Mouse (Mus musculus): ENCODE data around the gene Braf.

Braf gene

GRCm38 (mm10) chr6:39606862-39607261 is 118.4 kb downstream of the Braf start:
- DNase-seq (ENCODE audit: low spot score) = no peak

DNA sequence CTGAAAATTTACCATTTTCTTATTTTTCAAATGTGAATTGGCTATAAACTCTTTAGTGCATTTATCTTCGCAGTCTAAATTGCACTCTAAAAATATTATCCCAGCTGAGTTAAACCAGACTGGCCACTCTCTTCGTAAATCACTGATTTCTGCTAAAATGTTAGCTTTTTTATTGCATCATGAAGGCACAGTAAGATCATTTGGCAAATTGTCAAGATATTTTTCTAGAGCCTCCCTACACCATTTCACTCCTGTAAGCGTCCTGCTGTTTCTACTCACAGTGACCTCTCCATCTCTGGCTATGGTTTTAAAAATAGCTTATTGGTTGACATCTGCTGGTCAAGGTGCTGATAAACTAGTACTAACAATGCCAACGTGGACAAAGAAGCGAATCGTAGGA is 119.2 kb downstream of the Braf start:
- no peak for DNase-seq (ENCODE audit: low spot score)

DNA sequence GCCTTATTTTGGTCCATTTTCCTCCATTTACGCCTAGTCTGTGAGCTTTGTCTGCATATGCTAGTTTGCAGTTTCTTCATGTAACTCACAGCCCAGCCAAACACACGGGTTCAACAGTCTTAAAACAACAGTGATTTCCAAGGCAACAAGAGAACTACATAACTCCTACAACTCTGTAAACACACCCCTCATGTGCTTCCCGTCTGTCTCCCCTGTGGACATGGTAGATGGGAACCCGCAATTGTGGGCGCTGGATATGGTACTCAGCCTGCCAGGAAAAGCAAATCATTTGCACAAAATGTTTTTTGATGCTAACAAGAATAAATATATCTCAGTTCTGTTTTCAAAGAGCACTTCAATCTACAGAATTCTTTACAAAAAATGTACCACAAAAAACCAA is 120.7 kb downstream of the Braf start:
- no peak for DNase-seq (ENCODE audit: low spot score)

DNA sequence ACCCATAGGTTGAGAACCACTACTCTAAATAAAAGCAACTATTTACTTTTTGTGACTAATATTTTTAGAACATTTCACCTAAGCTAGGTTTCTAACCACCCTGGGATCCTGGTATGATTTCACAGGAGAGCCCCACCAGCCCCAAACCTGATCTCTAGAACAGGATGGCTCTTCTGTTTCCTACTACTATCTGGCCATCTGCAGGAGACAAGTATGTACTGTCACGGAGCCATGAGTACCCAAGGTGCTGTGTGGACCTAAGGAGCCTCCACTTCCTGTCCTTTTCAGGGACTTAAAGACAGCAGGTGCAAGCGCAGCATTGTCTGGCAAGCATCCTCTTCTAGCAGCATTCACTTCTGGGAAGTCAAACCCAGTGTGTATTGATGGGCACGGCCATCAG is 123.4 kb downstream of the Braf start:
- DNase-seq (ENCODE audit: low spot score) = no peak

DNA sequence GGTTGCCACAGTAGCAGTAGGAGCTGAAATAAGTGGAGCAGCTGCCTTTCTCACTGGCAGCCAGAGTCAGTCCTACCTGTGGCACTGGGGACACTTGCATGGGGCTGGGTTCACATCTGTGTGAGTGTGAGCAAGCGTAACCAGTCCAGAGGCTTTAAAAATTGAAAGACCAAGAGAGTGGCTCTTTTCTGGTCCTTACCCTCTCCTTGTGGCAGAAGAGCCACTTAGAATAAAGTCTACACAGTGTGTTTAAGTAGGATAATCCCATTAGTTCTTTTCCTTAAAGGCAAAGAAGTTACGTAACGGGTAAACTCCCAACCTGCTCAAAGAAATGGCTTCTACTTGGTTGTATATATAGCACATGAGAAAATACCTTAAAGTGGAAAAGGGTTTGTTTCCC is 124.4 kb downstream of the Braf start:
- no peak for DNase-seq (ENCODE audit: low spot score)

GRCm38 (mm10) chr6:39592401-39593214 is 132.7 kb downstream of the Braf start, which contains the start of gene Ndufb2:
TSS of gene Ndufb2 (plus strand) at chr6:39592574.
- peak; percentile 95 for DNase-seq (ENCODE audit: low spot score)

- DNase-seq (ENCODE audit: low spot score) = no peak
These were observed 133.8 kb downstream of the Braf start for GRCm38 (mm10) chr6:39591481-39591880.

GRCm38 (mm10) chr6:39585517-39585916 is 139.7 kb downstream of the Braf start, which contains the start of gene Gm42420:
TSS of gene Gm42420 (plus strand) at chr6:39585753.
- DNase-seq (ENCODE audit: low spot score) = no peak

DNA sequence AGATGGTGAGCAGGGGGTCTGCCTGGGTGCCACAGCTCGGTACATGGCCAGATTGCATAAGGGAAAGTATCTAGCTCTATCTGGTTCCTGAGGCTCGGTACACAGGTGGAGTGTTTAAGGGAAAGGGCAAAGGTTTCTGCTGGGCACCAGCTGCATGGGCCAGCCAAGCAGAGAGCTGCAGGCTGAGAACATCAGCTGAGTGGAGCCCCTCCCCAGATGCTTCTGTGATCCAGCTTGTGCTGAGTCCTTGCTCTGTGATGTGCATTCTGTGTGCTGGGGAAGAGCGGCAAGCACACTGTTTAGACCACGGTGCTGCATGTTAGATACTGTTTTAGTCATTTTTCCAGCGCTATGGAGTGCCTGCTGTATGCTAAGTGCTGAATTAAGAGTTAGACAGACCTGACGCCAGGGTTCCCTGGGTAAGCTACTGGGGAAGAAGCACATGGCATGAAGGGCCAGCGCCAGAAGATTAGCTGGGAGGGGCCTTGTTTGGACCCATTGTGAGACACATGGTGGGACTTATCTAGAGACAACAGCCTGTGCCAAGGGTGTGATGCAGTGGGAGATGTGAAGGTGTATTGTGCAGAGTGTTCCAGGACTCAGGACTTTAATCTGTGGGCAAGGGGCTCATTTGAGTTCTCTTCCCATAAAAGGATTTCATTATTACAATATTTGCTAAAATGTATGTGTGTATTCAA is 144.0 kb downstream of the Braf start:
- no peak for DNase-seq (ENCODE audit: low spot score)

DNA sequence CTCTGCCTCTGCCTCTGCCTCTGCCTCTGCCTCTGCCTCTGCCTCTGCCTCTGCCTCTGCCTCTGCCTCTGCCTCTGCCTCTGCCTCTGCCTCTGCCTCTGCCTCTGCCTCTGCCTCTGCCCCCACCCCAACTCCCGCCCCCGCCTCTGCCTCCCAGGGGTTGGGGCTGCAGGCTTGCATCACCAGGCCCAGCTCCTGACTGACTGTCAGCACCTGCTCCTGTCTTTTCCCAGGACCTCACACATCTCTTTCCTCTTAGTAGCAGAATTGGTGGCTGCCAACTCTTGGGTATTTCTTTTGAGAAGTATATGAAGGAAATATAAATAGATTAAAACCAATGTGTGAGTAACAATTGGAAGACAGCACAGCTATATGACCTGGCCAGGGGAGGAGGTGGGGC is 144.7 kb downstream of the Braf start:
- DNase-seq (ENCODE audit: low spot score) = no peak

- no peak for DNase-seq (ENCODE audit: low spot score)
These were observed 145.7 kb downstream of the Braf start for GRCm38 (mm10) chr6:39579552-39579951.

DNA sequence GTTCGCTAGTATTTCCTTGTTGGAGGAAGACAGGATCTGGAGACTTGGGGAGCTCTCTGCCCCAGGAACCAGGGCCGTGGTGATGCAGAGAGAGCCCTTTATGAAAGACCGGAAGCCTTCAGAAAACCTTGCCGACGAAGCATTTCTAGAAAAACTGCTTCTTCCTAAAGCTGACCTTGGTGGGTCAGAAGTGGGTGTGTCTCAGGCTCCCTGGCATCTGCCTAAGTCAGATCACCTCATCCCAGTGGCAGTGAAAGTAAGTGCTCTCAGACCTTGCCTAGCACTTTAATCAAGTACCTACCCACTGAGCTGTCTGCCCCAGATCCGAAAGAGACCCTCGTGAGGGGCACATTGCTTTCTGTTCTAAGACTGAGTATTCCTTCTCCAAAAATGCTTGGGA is 150.3 kb downstream of the Braf start:
- no peak for DNase-seq (ENCODE audit: low spot score)

GRCm38 (mm10) chr6:39574555-39574869 is 150.8 kb downstream of the Braf start:
- DNase-seq (ENCODE audit: low spot score) = no peak

GRCm38 (mm10) chr6:39573791-39574554 is 151.3 kb downstream of the Braf start, which contains the start of gene Adck2:
TSS of gene Adck2 (plus strand) at chr6:39573873.
- peak; percentile 75 for DNase-seq (ENCODE audit: low spot score)

GRCm38 (mm10) chr6:39570426-39570825 is 154.8 kb downstream of the Braf start:
- no peak for DNase-seq (ENCODE audit: low spot score)

- no peak for DNase-seq (ENCODE audit: low spot score)
These were observed 157.7 kb downstream of the Braf start for GRCm38 (mm10) chr6:39567528-39567927.

DNA sequence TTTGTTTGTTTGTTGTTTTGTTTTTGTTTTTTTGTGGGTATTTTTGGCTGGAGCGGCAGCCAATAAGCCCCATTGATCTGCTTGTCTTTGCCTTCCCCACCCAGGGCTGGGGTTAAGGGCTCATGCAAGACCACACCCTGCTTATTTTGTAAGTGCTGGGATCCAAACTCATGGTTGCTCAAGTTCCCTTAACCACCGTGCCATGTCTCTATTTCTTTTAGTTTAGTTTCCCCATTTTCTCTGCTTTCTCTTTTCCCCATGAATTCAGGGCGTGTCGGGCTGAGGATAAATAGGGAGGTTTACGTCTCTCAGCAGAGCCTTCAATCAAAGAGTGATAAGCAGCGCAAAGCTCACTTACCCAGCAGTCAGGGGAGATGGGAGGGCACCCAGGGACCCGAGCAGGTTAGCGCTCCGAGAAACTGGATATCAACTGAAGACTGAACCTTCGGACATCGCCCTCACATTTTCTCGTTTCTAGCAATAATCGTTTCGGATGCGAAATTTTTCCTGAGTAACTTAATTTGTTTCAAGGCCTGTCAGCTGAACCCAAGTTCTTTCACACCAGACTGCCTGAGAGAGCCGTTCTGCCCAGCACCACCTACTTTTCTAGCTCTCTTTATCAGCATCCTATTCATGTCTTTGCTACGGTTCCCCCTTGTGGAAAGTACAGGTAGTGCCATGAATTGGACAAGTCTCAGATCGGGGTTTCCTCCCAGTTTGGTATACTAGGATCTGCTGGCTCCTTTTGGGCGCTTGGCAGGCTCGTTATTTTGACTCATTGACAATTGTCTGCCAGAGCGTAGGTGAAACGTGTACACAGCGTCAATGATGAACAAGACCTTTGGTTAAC is 162.9 kb downstream of the Braf start:
- DNase-seq (ENCODE audit: low spot score) = peak; percentile 79

DNA sequence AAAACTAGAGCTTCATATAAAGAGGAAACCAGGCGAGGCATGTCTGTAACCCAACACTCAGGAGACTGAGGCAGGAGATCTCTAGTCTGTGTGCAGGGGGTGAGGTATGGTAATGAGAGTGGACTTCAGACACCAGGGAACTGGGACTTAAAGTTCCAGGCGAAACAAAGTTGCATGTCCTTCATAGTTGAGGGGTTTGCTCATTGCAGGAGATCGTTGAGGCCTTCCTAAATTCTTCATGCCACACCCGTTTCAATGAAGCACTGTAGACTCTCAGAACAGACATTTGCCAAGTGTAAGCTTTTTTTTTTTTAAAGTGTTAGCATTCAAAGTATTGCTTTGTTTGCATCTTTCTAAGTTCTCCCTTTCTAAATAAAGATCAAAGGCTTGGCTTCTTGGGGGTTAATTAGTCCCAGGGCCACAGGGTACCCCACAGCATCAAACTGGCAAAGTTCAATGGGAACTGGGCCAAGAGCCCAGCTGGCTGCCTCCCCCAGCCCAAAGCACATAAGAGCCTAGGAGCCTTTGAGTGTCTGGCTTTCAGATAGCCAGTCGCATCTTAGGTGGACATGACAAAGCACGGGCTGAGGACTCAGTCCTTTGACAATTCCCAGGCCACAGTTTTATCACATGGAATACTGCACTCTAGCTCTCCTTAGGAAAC is 165.9 kb downstream of the Braf start:
- DNase-seq (ENCODE audit: low spot score) = no peak

DNA sequence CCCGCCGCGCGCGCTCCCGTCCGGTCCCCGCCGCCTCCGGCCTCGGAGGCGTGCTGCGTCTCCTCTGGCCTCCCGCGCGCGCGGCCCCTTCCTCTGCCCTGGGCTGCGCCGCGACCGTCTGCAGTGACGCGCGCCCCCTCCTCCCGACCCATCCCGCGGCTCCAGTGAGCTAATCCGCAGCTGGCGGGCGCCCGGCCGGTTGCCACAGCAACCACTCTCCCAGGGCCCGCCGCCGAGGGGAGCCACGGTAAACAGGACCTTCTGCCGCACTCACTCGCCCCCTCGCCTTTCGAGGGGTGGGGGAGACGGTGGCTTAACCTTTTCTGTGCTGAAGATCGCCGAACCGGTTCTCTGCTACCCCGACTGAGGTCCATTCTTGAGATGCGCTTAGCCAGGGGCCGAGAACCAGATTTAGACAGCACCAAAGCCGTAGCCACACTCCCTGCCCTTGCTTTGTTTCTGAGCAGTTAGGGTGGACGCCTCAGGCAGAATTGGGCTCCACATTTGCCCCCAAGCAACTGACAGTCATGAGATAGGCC is 167.5 kb downstream of the Braf start, which contains the start of gene Dennd2a:
Gene Dennd2a, minus strand, starts transcription at position 145 of the 539 bp plus-strand sequence.
- peak; percentile 87 for DNase-seq (ENCODE audit: low spot score)

GRCm38 (mm10) chr6:39556900-39557659 is 168.2 kb downstream of the Braf start:
- peak; percentile 67 for DNase-seq (ENCODE audit: low spot score)

Measured in testis, postnatal 10 days (tissue).